11 mouse cellular contexts compared by ENCODE assay signal in genomic region chr13:52726043-52726442, GRCm38 (mm10).
DNase-seq lines count a peak whose midpoint lies in the region; ATAC-seq and TF ChIP-seq lines count a peak whose summit lies in the region.
"Had no signal": no experiment of that assay in that cellular context is flagged by ENCODE, and none has a peak within 500 bp of the region (broad histone marks: within the 10 kb centered on the region; RNA-seq: fewer than 3 reads in every experiment).

No protein-coding gene starts in this region.

- no peak overlapping the region for H3K4me2 ChIP-seq in kidney, embryonic 15.5 days
- no peak overlapping the region for H3K4me2 ChIP-seq in embryonic facial prominence, embryonic 14.5 days (ENCODE audit: low read depth, low read length)
- H3K4me2 ChIP-seq: liver, embryonic 11.5 days; midbrain, embryonic 12.5 days had no signal

- H3K9me3 ChIP-seq in kidney, embryonic 15.5 days (replicated peaks): no peaks in the 10 kb centered on the region
- H3K9me3 ChIP-seq in embryonic facial prominence, embryonic 14.5 days (ENCODE audit: control insufficient read depth, low read length): no peaks in the 10 kb centered on the region
- H3K9me3 ChIP-seq: midbrain, embryonic 12.5 days had no signal

- no peak overlapping the region for H3K27ac ChIP-seq in kidney, embryonic 15.5 days
- H3K27ac ChIP-seq in bone marrow macrophage, adult 2 months (ENCODE audit: insufficient read depth, low read depth, low read length): peak overlapping the region; percentile 68
- no peak overlapping the region for H3K27ac ChIP-seq in embryonic facial prominence, embryonic 14.5 days (replicated peaks; ENCODE audit: low read depth, low read length)
- no peak overlapping the region for H3K27ac ChIP-seq in layer of hippocampus, adult 2 months
- H3K27ac ChIP-seq: midbrain, embryonic 12.5 days had no signal

- H3K4me1 ChIP-seq in kidney, embryonic 15.5 days: peaks cover 8% of the 10 kb centered on the region; the same call in 1 of the 2 replicates
- peaks cover 18% of the 10 kb centered on the region for H3K4me1 ChIP-seq in bone marrow macrophage, adult 2 months (ENCODE audit: control insufficient read depth, insufficient read depth, low read length)
- no peaks in the 10 kb centered on the region for H3K4me1 ChIP-seq in embryonic facial prominence, embryonic 14.5 days (ENCODE audit: control insufficient read depth, insufficient read depth, low read length)

- no peak overlapping the region for H3K9ac ChIP-seq in kidney, embryonic 15.5 days
- no peak overlapping the region for H3K9ac ChIP-seq in embryonic facial prominence, embryonic 14.5 days (ENCODE audit: low read depth, low read length)
- H3K9ac ChIP-seq: midbrain, embryonic 12.5 days had no signal

- ATAC-seq in kidney, embryonic 15.5 days (replicated peaks; ENCODE audit: low FRiP score): no peak
- ATAC-seq in embryonic facial prominence, embryonic 14.5 days (ENCODE audit: low read depth): peak; percentile 79

- WGBS in kidney, embryonic 15.5 days: 49% methylated on average over 10 of the region's 10 CpGs
- WGBS in embryonic facial prominence, embryonic 14.5 days: 45% methylated on average over 10 of the region's 10 CpGs

- H3K27me3 ChIP-seq in kidney, embryonic 15.5 days: no peaks in the 10 kb centered on the region
- H3K27me3 ChIP-seq in embryonic facial prominence, embryonic 14.5 days (replicated peaks; ENCODE audit: control insufficient read depth, insufficient read depth, low read length): no peaks in the 10 kb centered on the region
- H3K27me3 ChIP-seq: midbrain, embryonic 12.5 days had no signal

- H3K36me3 ChIP-seq in kidney, embryonic 15.5 days: no peaks in the 10 kb centered on the region
- no peaks in the 10 kb centered on the region for H3K36me3 ChIP-seq in embryonic facial prominence, embryonic 14.5 days (ENCODE audit: control insufficient read depth, insufficient read depth, low read length)
- H3K36me3 ChIP-seq: midbrain, embryonic 12.5 days had no signal

- no peak for TF ChIP-seq CTCF in bone marrow macrophage, adult 2 months (IDR thresholded peaks at IDR 0.05; ENCODE audit: low read depth, low read length)
- TF ChIP-seq CTCF in layer of hippocampus, adult 2 months (conservative IDR thresholded peaks at IDR 0.05): no peak

- no peak for TF ChIP-seq POLR2A in bone marrow macrophage, adult 2 months (IDR thresholded peaks at IDR 0.05; ENCODE audit: borderline replicate concordance, low read depth, low read length)

- peak; percentile 17 for DNase-seq in kidney, postnatal 14 days
- peak; percentile 81 for DNase-seq in embryonic facial prominence, embryonic 14.5 days (ENCODE audit: low spot score)
- peak; percentile 36 to 49 for DNase-seq in lung, postnatal 4 days
- no peak for DNase-seq in layer of hippocampus, adult 8-10 months (ENCODE audit: low spot score in 2 of 2)
- DNase-seq in layer of hippocampus, adult 2 months (ENCODE audit: low spot score in 2 of 2): no peak
- DNase-seq: cerebellum, adult 9-10 months; spleen, adult 18-20 months had no signal

- H3K4me3 ChIP-seq in kidney, embryonic 15.5 days (replicated peaks): no peak overlapping the region
- H3K4me3 ChIP-seq in bone marrow macrophage, adult 2 months (ENCODE audit: insufficient read depth, low read length): no peak overlapping the region
- no peak overlapping the region for H3K4me3 ChIP-seq in embryonic facial prominence, embryonic 14.5 days (ENCODE audit: low read depth, low read length)
- no peak overlapping the region for H3K4me3 ChIP-seq in layer of hippocampus, adult 2 months
- H3K4me3 ChIP-seq: midbrain, embryonic 12.5 days had no signal

Comparison
In these comparisons a context has a peak if more than half of its experiments do, and no peak if none do; other contexts are left out.
1. DNase-seq: peak in kidney, postnatal 14 days (single experiment), embryonic facial prominence, embryonic 14.5 days (single experiment) and lung, postnatal 4 days (2 of 2); none in layer of hippocampus, adult 8-10 months (0 of 2) and layer of hippocampus, adult 2 months (0 of 2).